Mouse (Mus musculus): ENCODE measurements around the gene Smarcd3.

GRCm38 (mm10) chr5:24659708-24660423, 35.7 kb upstream of the Smarcd3 start:
- no peak for TF ChIP-seq POLR2A (IDR thresholded peaks at IDR 0.05; ENCODE audit: low read depth, low read length)
- no peak for TF ChIP-seq CTCF (conservative IDR thresholded peaks at IDR 0.05; ENCODE audit: insufficient read depth, insufficient read length, low read depth, low read length)
